Mouse (Mus musculus) liver, embryonic 14.5 days (tissue): ENCODE results near the gene Depdc5.

Experiments
- CTCF ChIP-seq: IDR thresholded peaks from 2 replicates; pipeline ENCODE4 v1.5.1; 2016; ENCODE audit warnings: antibody characterized with exemption, low read depth, control low read depth
- EP300 ChIP-seq: IDR thresholded peaks from 2 replicates; pipeline ENCODE4 v1.6.1; 2016; ENCODE audit warnings: antibody characterized with exemption, low read depth

- TF ChIP-seq CTCF = no peak
- TF ChIP-seq EP300 = no peak
Observed at GRCm38 (mm10) chr5:33019426-33019821, 155.9 kb downstream of the Depdc5 start.
